Mouse (Mus musculus): ENCODE data around the gene Pdp2.
"Not testable (repeated sequence)": the region's sequence is repeated elsewhere in the genome, so short reads cannot be mapped to it uniquely, and the experiment has no call there.

Gene Pdp2

GRCm38 (mm10) chr8:104633156-104633744, 42.0 kb downstream of the Pdp2 start:
- DNase-seq (ENCODE audit: low spot score): no peak

- DNase-seq (ENCODE audit: low spot score): no peak
Observed at GRCm38 (mm10) chr8:104635004-104635710, 43.9 kb downstream of the Pdp2 start.

GRCm38 (mm10) chr8:104638010-104638409, 46.8 kb downstream of the Pdp2 start:
- DNase-seq (ENCODE audit: low spot score): no peak

GRCm38 (mm10) chr8:104640241-104640640, 49.0 kb downstream of the Pdp2 start:
- DNase-seq (ENCODE audit: low spot score): no peak

- no peak for DNase-seq (ENCODE audit: low spot score)
Observed at GRCm38 (mm10) chr8:104640831-104641370, 49.6 kb downstream of the Pdp2 start.

GRCm38 (mm10) chr8:104641426-104642323, 50.4 kb downstream of the Pdp2 start, which contains the start of gene Ciao2b:
Gene Ciao2b (minus strand): TSS chr8:104641965.
- DNase-seq (ENCODE audit: low spot score): peak; percentile 90

GRCm38 (mm10) chr8:104642324-104642654, 51.0 kb downstream of the Pdp2 start:
- DNase-seq (ENCODE audit: low spot score): no peak

- not testable (repeated sequence) for DNase-seq (ENCODE audit: low spot score)
Observed at GRCm38 (mm10) chr8:104644187-104644586, 52.9 kb downstream of the Pdp2 start.
